Mouse (Mus musculus): Measurements from ENCODE around the gene Pou4f2.

The Pou4f2 gene

DNA sequence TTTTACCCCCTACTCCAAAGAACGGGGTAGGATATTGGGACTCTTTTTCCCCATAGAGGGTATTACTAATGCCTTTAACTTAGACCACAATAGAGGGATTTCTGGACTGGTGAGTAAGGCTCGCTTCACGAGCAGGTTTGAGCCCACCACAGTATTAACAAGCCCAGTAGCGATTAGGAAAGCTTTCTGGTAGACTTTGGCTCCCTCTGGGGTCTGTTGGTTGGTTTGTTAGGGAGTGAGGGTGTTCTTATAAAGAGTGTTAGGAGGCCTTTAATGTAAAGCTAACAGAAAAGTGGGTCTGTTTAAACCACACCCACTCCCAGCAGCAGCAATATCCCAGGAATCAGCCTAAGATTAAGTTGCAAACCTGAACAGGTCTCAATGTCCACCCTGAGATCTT, 17.2 kb downstream of the Pou4f2 start:
- in situ Hi-C loops (cut with MboI, MseI): no loop called here

DNA sequence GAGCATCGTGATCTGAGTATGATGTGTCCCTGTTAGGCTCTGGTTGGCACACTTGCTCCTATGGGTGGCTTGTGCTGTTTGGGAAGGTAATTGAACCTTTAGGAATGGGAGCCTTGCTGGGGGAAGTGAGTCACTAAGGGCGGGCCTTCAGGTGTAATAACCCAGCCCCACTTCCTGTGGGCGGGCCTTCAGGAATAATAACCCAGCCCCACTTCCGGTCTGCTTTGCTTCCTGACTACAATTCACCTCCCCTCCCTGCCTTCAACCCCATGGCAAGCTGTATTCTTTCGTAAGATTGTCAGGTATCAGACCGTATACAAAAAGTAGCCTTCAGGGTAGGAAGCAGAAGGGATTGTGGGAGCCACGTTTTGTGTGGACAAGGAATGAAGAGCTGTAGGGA, 45.7 kb downstream of the Pou4f2 start:
- in situ Hi-C loops (cut with MboI, MseI): no loop called here
